Mouse (Mus musculus): ENCODE data around the gene Vapa.

DNA sequence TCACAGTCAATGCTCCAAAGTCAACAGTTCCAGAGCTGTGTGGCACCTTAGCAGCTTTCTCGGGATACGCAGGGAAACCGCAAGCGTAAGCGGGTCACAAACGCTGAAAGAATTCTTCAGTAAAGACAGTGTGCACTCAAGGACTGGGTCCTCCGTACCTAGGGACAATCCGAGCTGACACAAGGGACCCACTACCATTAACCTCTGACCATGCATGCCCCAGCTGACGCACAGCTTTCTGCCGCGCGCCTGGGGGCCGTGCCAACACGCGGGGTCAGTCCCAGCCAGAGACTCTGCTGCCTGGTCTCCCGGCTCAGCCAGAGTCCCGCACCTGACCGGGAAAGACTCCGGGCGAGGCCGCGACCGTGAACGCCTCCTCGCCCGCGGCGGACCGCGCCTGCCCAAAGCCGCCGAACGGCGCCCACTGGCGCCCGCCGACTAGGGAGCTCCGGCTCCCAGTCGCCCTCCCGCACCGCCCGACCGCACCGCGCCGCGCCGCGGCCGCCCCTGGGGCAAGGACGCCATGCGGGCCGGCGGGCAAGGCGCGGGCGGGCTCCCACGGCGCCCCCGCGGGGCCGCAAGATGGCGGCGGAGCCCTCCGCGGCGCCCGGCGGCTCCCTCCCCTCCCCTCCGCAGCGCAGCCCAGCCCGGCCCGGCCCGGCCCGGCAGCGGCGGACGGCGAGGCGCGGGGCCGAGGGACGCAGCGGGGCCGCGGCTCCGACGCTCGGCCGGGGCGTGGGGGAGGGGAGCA, 789 bp downstream of the Vapa start:
- TF ChIP-seq POLR2A (IDR thresholded peaks at IDR 0.05; ENCODE audit: borderline replicate concordance, control insufficient read depth, low read depth, low read length) (no peak), CTCF (IDR thresholded peaks at IDR 0.05; ENCODE audit: control insufficient read depth, insufficient read depth, low read length) (no peak)

Data from bone marrow, adult 2 months (tissue).